Mouse (Mus musculus) monocyte, adult 5-6 weeks (primary cell): ENCODE results near the gene Lrrtm3. TPM values are rescaled to one million over a fixed set of nuclear protein-coding genes. Genes with fewer than 3 reads are reported as not detected.

Source experiments
- ATAC-seq: fragments of 153-309, 156-312 bp; replicated peaks from 2 replicates; pipeline ENCODE4 v1.8.0; 2017; ENCODE audit warnings: mild to moderate bottlenecking; ENCODE audit not compliant: low TSS enrichment, insufficient number of reproducible peaks, severe bottlenecking, poor library complexity, low FRiP score
- total RNA-seq: library from RNA; stranded (forward); fragments of 200-1000, 200-491, 200-594 nt; gene quantifications from 3 replicates; pipeline ENCODE4 v1.2.3, GENCODE M21; 2017

The Lrrtm3 gene
- total RNA-seq, 1 experiment from 2014 or later, result not detected

GRCm38 (mm10) chr10:63947266-63947665, 142.8 kb downstream of the Lrrtm3 start:
- no peak for ATAC-seq

- no peak for ATAC-seq
Observed at GRCm38 (mm10) chr10:63945534-63945933, 144.5 kb downstream of the Lrrtm3 start.

- ATAC-seq, result no peak
Observed at GRCm38 (mm10) chr10:63933946-63934345, 156.1 kb downstream of the Lrrtm3 start.

GRCm38 (mm10) chr10:63927334-63927733, 162.7 kb downstream of the Lrrtm3 start, which contains the start of gene Gm10118:
Gene Gm10118, minus strand, starts transcription at chr10:63927434.
- ATAC-seq, result no peak

- ATAC-seq, result no peak
Observed at GRCm38 (mm10) chr10:63908878-63909277, 181.2 kb downstream of the Lrrtm3 start.

GRCm38 (mm10) chr10:63899891-63900290, 190.2 kb downstream of the Lrrtm3 start:
- no peak for ATAC-seq

- no peak for ATAC-seq
Observed at GRCm38 (mm10) chr10:63894612-63895011, 195.5 kb downstream of the Lrrtm3 start.

- ATAC-seq, result no peak
Observed at GRCm38 (mm10) chr10:63886449-63887088, 203.5 kb downstream of the Lrrtm3 start.

GRCm38 (mm10) chr10:63880462-63880903, 209.6 kb downstream of the Lrrtm3 start:
- ATAC-seq, result no peak

Other genes starting within 250 kb of the Lrrtm3 start
- gene Gm10118, start 162.8 kb downstream of the Lrrtm3 start, total RNA-seq, result not detected in 3 replicates